Mouse (Mus musculus): ENCODE data around the gene Ngfr. TPM values are rescaled to one million over a fixed set of nuclear protein-coding genes. Genes with fewer than 3 reads are reported as not detected.
A peak's percentile ranks its signal among the peaks of the same experiment; 100 is the strongest.
"Not testable (repeated sequence)": the region's sequence is repeated elsewhere in the genome, so short reads cannot be mapped to it uniquely, and the experiment has no call there.

The Ngfr gene
- polyA plus RNA-seq, 1 experiment from 2014 or later: 10.5 TPM

DNA sequence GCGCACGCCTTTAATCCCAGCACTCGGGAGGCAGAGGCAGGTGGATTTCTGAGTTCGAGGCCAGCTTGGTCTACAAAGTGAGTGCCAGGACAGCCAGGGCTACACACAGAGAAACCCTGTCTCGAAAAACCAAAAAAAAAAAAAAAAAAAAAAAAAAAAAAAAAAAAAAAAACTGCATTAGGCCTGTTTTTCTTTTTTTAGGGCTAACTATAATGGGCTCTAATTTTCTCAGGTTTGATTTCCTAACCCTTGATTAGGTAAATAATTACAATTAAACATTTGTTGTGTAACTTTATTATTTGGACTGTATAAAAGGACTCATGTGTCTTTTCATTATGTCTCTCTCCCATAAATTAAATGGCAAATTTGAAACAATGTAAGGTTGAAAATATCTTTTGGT is 19.8 kb upstream of the Ngfr start:
- H3K27ac ChIP-seq (ENCODE audit: low read depth, low read length); DNase-seq (ENCODE audit: low spot score); H3K9me3 ChIP-seq (ENCODE audit: control insufficient read depth, low read length); H3K36me3 ChIP-seq (ENCODE audit: control insufficient read depth, insufficient read depth, low read length); H3K4me1 ChIP-seq (replicated peaks; ENCODE audit: control insufficient read depth, insufficient read depth, low read length); H3K27me3 ChIP-seq (ENCODE audit: control insufficient read depth, insufficient read depth, low read length); H3K9ac ChIP-seq (ENCODE audit: low read length); H3K4me3 ChIP-seq (ENCODE audit: low read depth, low read length); H3K4me2 ChIP-seq (ENCODE audit: low read depth, low read length, severe bottlenecking); ATAC-seq (replicated peaks; ENCODE audit: low FRiP score): not testable (repeated sequence)
- 92% methylated on average over 4 of the region's 5 CpGs for WGBS

DNA sequence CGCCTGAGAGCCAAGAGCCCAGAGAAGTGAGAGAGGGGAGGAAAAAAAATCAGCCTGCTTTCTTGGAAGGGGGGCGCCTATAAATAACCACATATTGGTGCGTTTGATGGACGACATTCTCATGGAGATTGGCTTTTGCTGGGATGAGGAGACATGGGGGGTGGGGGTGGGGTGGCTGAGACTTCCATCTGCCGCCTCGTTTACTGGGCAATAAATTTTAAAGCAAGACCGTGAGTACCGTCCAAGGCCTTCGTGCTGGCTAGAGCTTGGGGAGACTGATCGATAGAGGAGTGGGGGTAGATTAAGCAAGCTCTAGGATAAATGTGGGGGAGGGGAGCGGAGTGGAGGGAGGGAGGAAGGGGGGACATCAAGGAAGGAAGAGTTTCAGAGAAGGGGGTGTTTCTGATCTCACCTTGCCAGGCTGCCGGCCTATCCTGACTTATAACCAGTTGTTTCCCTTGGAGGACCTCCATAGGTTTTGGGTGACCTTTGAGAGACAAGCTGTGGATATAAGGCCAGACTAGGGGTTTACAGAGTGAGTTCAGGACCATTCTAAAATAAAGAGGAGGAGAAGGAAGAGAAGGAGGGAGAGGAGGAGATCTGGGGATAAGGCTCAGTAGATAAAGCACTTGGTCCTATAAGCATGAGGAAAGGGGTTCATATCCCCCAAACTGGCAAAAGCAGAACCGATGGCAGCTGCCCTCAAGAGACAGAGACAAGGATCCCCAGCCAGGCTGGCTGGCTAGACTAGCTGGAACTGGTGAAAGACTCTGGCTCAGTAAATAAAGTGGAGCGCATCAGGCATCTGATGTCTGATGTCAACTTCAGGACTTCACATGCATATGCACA is 10.9 kb upstream of the Ngfr start:
- no peak overlapping the region for H3K9ac ChIP-seq (ENCODE audit: low read length)
- no peak overlapping the region for H3K27ac ChIP-seq (ENCODE audit: low read depth, low read length)
- ATAC-seq (replicated peaks; ENCODE audit: low FRiP score) (no peak), DNase-seq (ENCODE audit: low spot score) (peak; percentile 46)
- H3K9me3 ChIP-seq (ENCODE audit: control insufficient read depth, low read length): no peaks in the 10 kb centered on the region
- 33% methylated on average over 14 of the region's 14 CpGs for WGBS
- H3K4me1 ChIP-seq (replicated peaks; ENCODE audit: control insufficient read depth, insufficient read depth, low read length): peaks cover 7% of the 10 kb centered on the region; the same call in 1 of the 2 replicates
- no peak overlapping the region for H3K4me3 ChIP-seq (ENCODE audit: low read depth, low read length)
- peaks cover 32% of the 10 kb centered on the region for H3K27me3 ChIP-seq (ENCODE audit: control insufficient read depth, insufficient read depth, low read length)
- H3K4me2 ChIP-seq (ENCODE audit: low read depth, low read length, severe bottlenecking): no peak overlapping the region
- H3K36me3 ChIP-seq (ENCODE audit: control insufficient read depth, insufficient read depth, low read length): no peaks in the 10 kb centered on the region

DNA sequence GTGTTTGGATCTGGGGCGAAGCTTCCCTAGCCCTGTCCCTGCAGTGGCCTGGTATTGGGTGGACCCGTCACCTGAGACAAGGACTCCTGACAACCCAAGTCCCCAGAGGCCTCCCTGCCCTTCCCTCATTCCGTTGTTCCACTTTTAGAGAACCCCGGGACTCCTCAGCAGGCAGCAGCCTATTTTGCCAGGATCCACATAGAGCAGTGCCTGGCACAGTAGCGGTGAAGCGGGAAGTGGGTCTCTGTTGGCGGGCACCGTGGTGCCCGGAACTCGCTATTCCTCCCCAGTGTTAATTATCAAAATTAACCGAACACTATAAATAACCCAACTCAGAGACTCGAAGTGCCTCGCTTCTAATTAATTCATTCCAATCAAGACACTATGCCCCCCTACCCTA is 10.2 kb upstream of the Ngfr start:
- Histone ChIP-seq H3K9me3 (ENCODE audit: control insufficient read depth, low read length) (no peaks in the 10 kb centered on the region), H3K4me3 (ENCODE audit: low read depth, low read length) (no peak overlapping the region), H3K27ac (ENCODE audit: low read depth, low read length) (no peak overlapping the region), H3K27me3 (ENCODE audit: control insufficient read depth, insufficient read depth, low read length) (peaks cover 32% of the 10 kb centered on the region), H3K9ac (ENCODE audit: low read length) (no peak overlapping the region), H3K4me1 (replicated peaks; ENCODE audit: control insufficient read depth, insufficient read depth, low read length) (peaks cover 7% of the 10 kb centered on the region; the same call in 1 of the 2 replicates), H3K36me3 (ENCODE audit: control insufficient read depth, insufficient read depth, low read length) (no peaks in the 10 kb centered on the region), H3K4me2 (ENCODE audit: low read depth, low read length, severe bottlenecking) (no peak overlapping the region)
- ATAC-seq (replicated peaks; ENCODE audit: low FRiP score) (no peak), DNase-seq (ENCODE audit: low spot score) (peak; percentile 41)
- 26% methylated on average over 13 of the region's 13 CpGs for WGBS

DNA sequence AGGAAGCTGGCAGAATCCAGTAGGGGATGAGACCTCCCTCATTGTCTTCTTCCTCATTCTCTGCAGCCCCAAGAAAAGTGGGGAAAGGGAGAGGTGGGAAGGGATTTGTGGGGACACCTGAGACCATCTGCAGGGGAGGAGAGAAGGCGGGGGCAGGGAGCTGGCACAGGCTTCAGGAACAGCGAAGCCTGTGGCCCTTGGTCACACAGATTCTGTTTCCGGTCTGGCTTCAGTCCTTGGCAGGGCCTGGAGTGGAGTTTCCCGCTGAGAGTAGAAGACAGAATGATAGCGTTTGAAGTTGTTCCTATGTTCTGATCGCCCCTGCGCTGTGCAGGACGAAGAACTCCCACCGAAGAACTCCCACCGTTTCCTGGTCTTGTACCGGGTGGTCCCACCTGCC is 9.2 kb upstream of the Ngfr start:
- no peak for DNase-seq (ENCODE audit: low spot score)

DNA sequence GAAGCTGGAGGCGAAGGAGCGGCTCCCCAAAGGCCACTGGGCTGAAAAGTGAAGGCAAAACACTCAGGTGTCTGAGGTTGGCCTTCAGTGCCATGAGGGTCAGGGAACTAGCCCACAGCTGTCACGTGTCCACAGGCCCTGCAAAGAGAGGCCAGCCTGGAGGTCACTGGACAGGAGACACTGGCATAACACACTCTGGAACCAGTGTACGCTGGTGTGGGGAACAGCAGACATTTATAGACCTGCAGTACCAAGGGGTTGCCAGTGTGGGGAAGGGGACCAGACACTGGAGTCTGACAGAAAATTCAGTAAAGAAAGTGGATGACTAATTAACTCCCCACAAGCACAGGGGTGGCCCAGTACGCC is 8.6 kb upstream of the Ngfr start:
- WGBS: 33% methylated on average over 5 of the region's 5 CpGs
- no peak overlapping the region for H3K27ac ChIP-seq (ENCODE audit: low read depth, low read length)

More for the DNA sequence above, 9.2 kb upstream of the Ngfr start:
- Histone ChIP-seq H3K4me1 (replicated peaks; ENCODE audit: control insufficient read depth, insufficient read depth, low read length) (peaks cover 7% of the 10 kb centered on the region; the same call in 1 of the 2 replicates), H3K4me3 (ENCODE audit: low read depth, low read length) (no peak overlapping the region), H3K4me2 (ENCODE audit: low read depth, low read length, severe bottlenecking) (no peak overlapping the region), H3K9ac (ENCODE audit: low read length) (no peak overlapping the region), H3K36me3 (ENCODE audit: control insufficient read depth, insufficient read depth, low read length) (no peaks in the 10 kb centered on the region), H3K27ac (ENCODE audit: low read depth, low read length) (no peak overlapping the region), H3K9me3 (ENCODE audit: control insufficient read depth, low read length) (no peaks in the 10 kb centered on the region), H3K27me3 (ENCODE audit: control insufficient read depth, insufficient read depth, low read length) (peaks cover 32% of the 10 kb centered on the region)
- 34% methylated on average over 11 of the region's 11 CpGs for WGBS
- ATAC-seq (replicated peaks; ENCODE audit: low FRiP score): no peak

DNA sequence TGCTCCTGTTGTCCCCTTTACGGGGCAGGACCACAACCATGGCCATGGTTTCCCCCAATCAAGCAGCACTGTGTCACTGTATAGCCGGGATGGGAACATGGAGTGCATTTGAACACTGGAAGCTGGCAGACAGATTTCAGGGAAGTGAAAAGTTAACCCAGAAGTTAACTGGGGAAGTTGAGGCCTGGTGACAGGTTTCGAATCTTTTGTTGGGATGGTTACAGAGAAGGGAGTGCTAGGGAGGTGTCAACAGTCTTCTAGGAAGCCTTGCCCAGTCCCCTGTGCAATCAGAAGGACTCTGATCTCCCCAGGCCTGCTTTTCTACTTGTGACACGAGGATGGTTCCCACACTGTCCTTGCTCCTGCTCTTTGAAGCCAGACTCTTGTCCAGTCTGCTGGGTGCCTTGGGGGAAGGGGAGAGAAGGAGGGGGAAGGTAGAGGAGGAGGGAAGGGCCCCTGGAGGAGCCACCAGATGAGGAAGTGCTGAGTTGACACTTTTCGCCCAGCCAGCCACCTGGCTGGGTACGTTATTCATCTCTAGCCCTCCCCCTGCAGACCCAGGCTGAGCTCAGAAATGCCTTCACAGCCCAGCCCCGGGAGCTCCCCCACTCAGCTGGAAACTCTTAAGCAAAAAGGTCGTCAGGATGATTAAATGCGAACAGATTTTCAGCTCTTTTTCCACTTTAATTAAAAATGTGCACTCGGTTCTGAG is 8.1 kb upstream of the Ngfr start:
- no peak overlapping the region for H3K4me3 ChIP-seq (ENCODE audit: low read depth, low read length)
- H3K4me2 ChIP-seq (ENCODE audit: low read depth, low read length, severe bottlenecking): no peak overlapping the region
- peaks cover 33% of the 10 kb centered on the region for H3K27me3 ChIP-seq (ENCODE audit: control insufficient read depth, insufficient read depth, low read length)
- ATAC-seq (replicated peaks; ENCODE audit: low FRiP score) (no peak), DNase-seq (ENCODE audit: low spot score) (peak; percentile 48)
- peaks cover 7% of the 10 kb centered on the region; the same call in 1 of the 2 replicates for H3K4me1 ChIP-seq (replicated peaks; ENCODE audit: control insufficient read depth, insufficient read depth, low read length)
- no peaks in the 10 kb centered on the region for H3K36me3 ChIP-seq (ENCODE audit: control insufficient read depth, insufficient read depth, low read length)
- H3K9me3 ChIP-seq (ENCODE audit: control insufficient read depth, low read length): no peaks in the 10 kb centered on the region
- H3K9ac ChIP-seq (ENCODE audit: low read length): no peak overlapping the region
- no peak overlapping the region for H3K27ac ChIP-seq (ENCODE audit: low read depth, low read length)
- 23% methylated on average over 10 of the region's 10 CpGs for WGBS

More for the DNA sequence above, 8.6 kb upstream of the Ngfr start:
- Histone ChIP-seq H3K4me3 (ENCODE audit: low read depth, low read length) (no peak overlapping the region), H3K9ac (ENCODE audit: low read length) (no peak overlapping the region), H3K4me1 (replicated peaks; ENCODE audit: control insufficient read depth, insufficient read depth, low read length) (peaks cover 7% of the 10 kb centered on the region; the same call in 1 of the 2 replicates), H3K9me3 (ENCODE audit: control insufficient read depth, low read length) (no peaks in the 10 kb centered on the region), H3K4me2 (ENCODE audit: low read depth, low read length, severe bottlenecking) (no peak overlapping the region), H3K27me3 (ENCODE audit: control insufficient read depth, insufficient read depth, low read length) (peaks cover 32% of the 10 kb centered on the region), H3K36me3 (ENCODE audit: control insufficient read depth, insufficient read depth, low read length) (no peaks in the 10 kb centered on the region)
- no peak for ATAC-seq (replicated peaks; ENCODE audit: low FRiP score)
- peak; percentile 51 for DNase-seq (ENCODE audit: low spot score)

DNA sequence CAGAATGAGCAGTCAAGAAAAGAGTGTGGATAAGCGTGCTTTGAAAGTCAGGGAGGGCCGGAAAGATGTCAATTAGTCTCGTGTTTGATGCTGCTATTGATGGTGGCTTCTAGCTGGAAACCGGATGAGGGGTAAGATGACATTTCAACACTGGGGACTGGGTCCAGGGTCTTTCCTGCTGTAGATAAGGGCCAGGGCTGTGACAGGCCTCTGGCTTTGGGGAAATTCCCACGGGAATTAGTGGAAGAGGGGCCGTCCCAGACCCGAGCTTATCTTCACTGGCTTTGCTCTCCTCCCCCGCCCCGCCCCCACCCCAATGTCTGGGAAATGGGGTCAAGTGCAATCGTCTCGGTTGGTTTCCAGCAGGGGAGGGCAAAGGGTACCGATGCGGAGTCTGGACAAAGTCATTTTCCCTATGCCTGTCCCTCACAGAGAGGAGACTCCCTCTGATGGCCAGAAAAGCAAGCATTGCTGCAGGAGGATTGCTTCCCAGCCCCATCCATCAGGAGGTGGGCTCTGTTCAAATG is 7.2 kb upstream of the Ngfr start:
- H3K27me3 ChIP-seq (ENCODE audit: control insufficient read depth, insufficient read depth, low read length): peaks cover 33% of the 10 kb centered on the region
- peak; percentile 45 for DNase-seq (ENCODE audit: low spot score)

DNA sequence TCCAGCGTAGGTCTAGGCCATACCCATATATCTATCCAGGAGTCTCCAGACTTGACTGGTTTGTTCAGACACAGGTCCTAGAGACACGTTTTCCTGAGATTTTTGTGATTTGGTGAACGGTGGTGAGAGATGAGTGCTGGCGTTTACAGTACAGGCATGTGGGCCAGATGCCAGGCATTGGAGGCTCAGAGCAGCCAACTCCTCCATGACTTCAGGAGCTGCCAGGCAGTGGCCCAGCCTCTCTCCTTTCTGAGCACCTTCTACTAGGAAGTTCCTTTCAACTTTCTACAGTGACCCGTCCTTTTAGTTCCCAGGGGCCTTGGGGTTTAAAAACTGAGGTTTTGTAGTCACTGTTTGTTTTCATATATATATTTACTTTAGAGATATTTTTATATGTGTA is 6.0 kb upstream of the Ngfr start:
- no peak overlapping the region for H3K27ac ChIP-seq (ENCODE audit: low read depth, low read length)
- ATAC-seq (replicated peaks; ENCODE audit: low FRiP score) (no peak), DNase-seq (ENCODE audit: low spot score) (peak; percentile 18)
- H3K27me3 ChIP-seq (ENCODE audit: control insufficient read depth, insufficient read depth, low read length): peaks cover 32% of the 10 kb centered on the region
- WGBS: 77% methylated on average over 5 of the region's 5 CpGs
- no peak overlapping the region for H3K4me3 ChIP-seq (ENCODE audit: low read depth, low read length)
- H3K36me3 ChIP-seq (ENCODE audit: control insufficient read depth, insufficient read depth, low read length): no peaks in the 10 kb centered on the region
- no peak overlapping the region for H3K9ac ChIP-seq (ENCODE audit: low read length)
- no peaks in the 10 kb centered on the region for H3K9me3 ChIP-seq (ENCODE audit: control insufficient read depth, low read length)
- H3K4me1 ChIP-seq (replicated peaks; ENCODE audit: control insufficient read depth, insufficient read depth, low read length): peaks cover 7% of the 10 kb centered on the region; the same call in 1 of the 2 replicates
- no peak overlapping the region for H3K4me2 ChIP-seq (ENCODE audit: low read depth, low read length, severe bottlenecking)

More for the DNA sequence above, 7.2 kb upstream of the Ngfr start:
- Histone ChIP-seq H3K27ac (ENCODE audit: low read depth, low read length) (no peak overlapping the region), H3K4me1 (replicated peaks; ENCODE audit: control insufficient read depth, insufficient read depth, low read length) (peaks cover 7% of the 10 kb centered on the region; the same call in 1 of the 2 replicates), H3K4me3 (ENCODE audit: low read depth, low read length) (no peak overlapping the region), H3K36me3 (ENCODE audit: control insufficient read depth, insufficient read depth, low read length) (no peaks in the 10 kb centered on the region), H3K4me2 (ENCODE audit: low read depth, low read length, severe bottlenecking) (no peak overlapping the region), H3K9me3 (ENCODE audit: control insufficient read depth, low read length) (no peaks in the 10 kb centered on the region), H3K9ac (ENCODE audit: low read length) (no peak overlapping the region)
- WGBS: 20% methylated on average over 13 of the region's 13 CpGs
- no peak for ATAC-seq (replicated peaks; ENCODE audit: low FRiP score)

All from forebrain, embryonic 11.5 days (tissue).